Mouse (Mus musculus): ENCODE measurements at regions not wholly inside any gene's neighbourhood (a gene's known extent, or its start where the extent isn't known, plus 50 kb on each side); places are given as distances from the start of the nearest gene placed in this dataset.

DNA sequence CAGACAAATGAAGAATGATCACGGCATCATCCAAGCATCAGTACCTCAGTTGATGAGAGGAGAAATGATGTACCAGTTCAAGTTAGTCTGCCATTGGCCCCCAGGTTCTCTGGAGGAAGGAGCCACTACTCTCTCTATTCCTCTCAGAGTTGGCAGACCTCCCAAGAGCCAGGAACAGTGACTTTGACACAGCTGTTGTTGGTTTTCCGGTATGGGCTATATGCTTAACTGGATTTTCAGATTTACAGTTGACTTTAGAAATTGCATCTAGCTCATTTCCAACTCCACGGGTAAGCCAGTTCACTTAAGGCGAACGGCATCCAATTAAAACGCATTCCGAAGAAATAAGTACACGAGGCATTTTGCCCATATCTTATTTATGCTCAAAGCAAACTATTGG is 182.9 kb upstream of the Ppargc1a start:
- H3K36me3 ChIP-seq (ENCODE audit: control insufficient read depth, insufficient read depth): no peaks in the 10 kb centered on the region
- no peak overlapping the region for H3K9ac ChIP-seq (replicated peaks; ENCODE audit: low read depth, low read length)
- H3K27me3 ChIP-seq (replicated peaks; ENCODE audit: control insufficient read depth, insufficient read depth, low read length): no peaks in the 10 kb centered on the region
- H3K9me3 ChIP-seq (ENCODE audit: control insufficient read depth, low read length): no peaks in the 10 kb centered on the region
- no peaks in the 10 kb centered on the region; the same call in 1 of the 2 replicates for H3K4me1 ChIP-seq (replicated peaks; ENCODE audit: control insufficient read depth, insufficient read depth, low read length)
- no peak overlapping the region for H3K4me2 ChIP-seq (ENCODE audit: low read length)
- H3K4me3 ChIP-seq (replicated peaks; ENCODE audit: low read length): no peak overlapping the region
- WGBS: 80% methylated on average over 8 of the region's 8 CpGs
- H3K27ac ChIP-seq (ENCODE audit: low read length): no peak overlapping the region
- ATAC-seq: no peak

DNA sequence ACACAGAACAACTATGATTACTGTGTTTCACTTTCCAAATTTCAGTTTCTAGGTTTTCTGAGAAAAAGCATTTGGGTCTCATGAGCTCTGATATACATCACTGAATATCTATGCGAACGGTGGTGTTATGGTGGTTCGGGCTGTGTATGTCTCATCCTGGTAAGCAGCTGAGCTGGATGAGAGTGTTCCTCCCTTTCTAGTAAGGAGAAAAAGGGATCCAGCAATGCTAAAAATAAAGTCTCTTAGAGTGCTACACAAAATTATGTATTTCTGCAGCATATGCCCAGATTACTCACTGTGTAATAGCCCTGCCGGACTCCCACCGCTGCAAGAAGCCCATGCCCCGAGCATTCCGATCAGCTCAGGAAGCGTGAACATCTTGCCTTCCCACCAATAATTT is 173.4 kb upstream of the Ppargc1a start:
- 98% methylated on average over 8 of the region's 8 CpGs for WGBS
- no peaks in the 10 kb centered on the region for H3K4me1 ChIP-seq (replicated peaks; ENCODE audit: control insufficient read depth, insufficient read depth, low read length)
- no peaks in the 10 kb centered on the region for H3K36me3 ChIP-seq (ENCODE audit: control insufficient read depth, insufficient read depth)
- H3K27me3 ChIP-seq (replicated peaks; ENCODE audit: control insufficient read depth, insufficient read depth, low read length): no peaks in the 10 kb centered on the region
- no peak for ATAC-seq
- H3K4me3 ChIP-seq (replicated peaks; ENCODE audit: low read length): no peak overlapping the region
- no peak overlapping the region for H3K4me2 ChIP-seq (ENCODE audit: low read length)
- no peaks in the 10 kb centered on the region for H3K9me3 ChIP-seq (ENCODE audit: control insufficient read depth, low read length)
- H3K9ac ChIP-seq (replicated peaks; ENCODE audit: low read depth, low read length): no peak overlapping the region
- no peak overlapping the region for H3K27ac ChIP-seq (ENCODE audit: low read length)

DNA sequence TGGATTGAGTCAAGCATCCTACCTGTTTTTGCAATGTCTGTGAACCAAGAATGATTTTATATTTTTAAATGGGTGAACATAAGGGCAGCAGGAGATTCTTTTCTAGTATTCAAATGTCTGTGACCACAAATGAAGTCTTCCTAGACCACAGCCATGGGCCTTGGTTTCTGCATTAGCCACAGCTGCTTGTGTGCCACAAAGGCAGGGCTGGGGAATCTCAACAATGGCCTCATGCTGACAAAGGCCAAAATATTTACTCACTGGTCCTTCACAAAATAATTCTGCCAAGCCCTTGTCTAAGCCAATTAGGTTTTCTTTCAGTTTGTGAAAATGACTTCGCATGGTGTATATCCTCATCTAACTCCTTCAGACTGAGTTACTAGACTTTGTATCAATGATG is 162.7 kb upstream of the Ppargc1a start:
- H3K36me3 ChIP-seq (ENCODE audit: control insufficient read depth, insufficient read depth): no peaks in the 10 kb centered on the region
- no peak overlapping the region for H3K27ac ChIP-seq (ENCODE audit: low read length)
- no peaks in the 10 kb centered on the region for H3K4me1 ChIP-seq (replicated peaks; ENCODE audit: control insufficient read depth, insufficient read depth, low read length)
- no peak overlapping the region for H3K4me3 ChIP-seq (replicated peaks; ENCODE audit: low read length)
- no peak for ATAC-seq
- H3K4me2 ChIP-seq (ENCODE audit: low read length): no peak overlapping the region
- no peaks in the 10 kb centered on the region for H3K9me3 ChIP-seq (ENCODE audit: control insufficient read depth, low read length)
- WGBS: 13% methylated on average over 1 of the region's 1 CpGs
- H3K9ac ChIP-seq (replicated peaks; ENCODE audit: low read depth, low read length): no peak overlapping the region
- no peaks in the 10 kb centered on the region for H3K27me3 ChIP-seq (replicated peaks; ENCODE audit: control insufficient read depth, insufficient read depth, low read length)

DNA sequence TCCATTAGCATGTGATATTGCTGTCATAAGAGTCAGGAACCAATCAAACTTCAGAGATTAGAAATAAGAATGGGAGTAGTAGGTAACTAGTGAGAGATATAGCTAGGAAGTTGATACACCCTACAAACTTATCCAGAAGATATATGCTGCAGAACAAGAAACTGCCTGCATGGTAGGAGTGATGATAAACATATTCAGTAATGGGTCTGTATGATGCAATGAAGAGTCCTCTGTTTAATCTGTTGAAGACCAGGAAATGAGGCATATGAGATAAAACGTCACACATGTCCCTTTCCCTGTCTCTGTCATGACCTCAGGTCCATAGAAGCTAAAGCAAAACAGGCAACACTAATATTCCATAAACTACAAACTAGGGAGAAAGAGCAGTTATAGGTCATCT is 162.2 kb upstream of the Ppargc1a start:
- H3K9ac ChIP-seq (replicated peaks; ENCODE audit: low read depth, low read length): no peak overlapping the region
- no peak overlapping the region for H3K4me2 ChIP-seq (ENCODE audit: low read length)
- no peak overlapping the region for H3K27ac ChIP-seq (ENCODE audit: low read length)
- no peaks in the 10 kb centered on the region for H3K36me3 ChIP-seq (ENCODE audit: control insufficient read depth, insufficient read depth)
- no peaks in the 10 kb centered on the region for H3K4me1 ChIP-seq (replicated peaks; ENCODE audit: control insufficient read depth, insufficient read depth, low read length)
- no peak overlapping the region for H3K4me3 ChIP-seq (replicated peaks; ENCODE audit: low read length)
- 96% methylated on average over 1 of the region's 1 CpGs for WGBS
- H3K9me3 ChIP-seq (ENCODE audit: control insufficient read depth, low read length): no peaks in the 10 kb centered on the region
- ATAC-seq: no peak
- no peaks in the 10 kb centered on the region for H3K27me3 ChIP-seq (replicated peaks; ENCODE audit: control insufficient read depth, insufficient read depth, low read length)

DNA sequence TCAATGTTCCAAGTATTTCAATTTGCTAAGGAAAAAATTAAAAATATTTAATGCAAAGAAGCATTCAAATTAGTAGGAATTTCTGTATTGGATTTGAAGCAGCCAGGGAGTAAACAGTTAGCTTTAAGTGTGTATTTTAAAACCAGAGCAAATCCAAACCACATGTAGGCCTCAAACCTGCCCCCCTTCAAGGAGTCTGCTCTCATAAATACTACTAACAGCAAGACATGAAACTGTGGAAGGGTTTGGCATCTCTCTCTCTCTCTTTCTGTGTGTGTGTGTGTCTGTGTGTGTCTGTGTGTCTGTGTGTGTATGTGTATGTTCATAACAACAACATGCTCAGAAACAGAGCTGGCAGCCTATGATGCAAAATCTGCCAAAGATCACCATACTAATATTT is 159.2 kb upstream of the Ppargc1a start:
- H3K27me3 ChIP-seq (replicated peaks; ENCODE audit: control insufficient read depth, insufficient read depth, low read length): no peaks in the 10 kb centered on the region
- no peaks in the 10 kb centered on the region for H3K4me1 ChIP-seq (replicated peaks; ENCODE audit: control insufficient read depth, insufficient read depth, low read length)
- H3K36me3 ChIP-seq (ENCODE audit: control insufficient read depth, insufficient read depth): no peaks in the 10 kb centered on the region
- H3K4me3 ChIP-seq (replicated peaks; ENCODE audit: low read length): no peak overlapping the region
- H3K9ac ChIP-seq (replicated peaks; ENCODE audit: low read depth, low read length): no peak overlapping the region
- H3K27ac ChIP-seq (ENCODE audit: low read length): no peak overlapping the region
- no peak for ATAC-seq
- no peaks in the 10 kb centered on the region for H3K9me3 ChIP-seq (ENCODE audit: control insufficient read depth, low read length)
- H3K4me2 ChIP-seq (ENCODE audit: low read length): no peak overlapping the region

DNA sequence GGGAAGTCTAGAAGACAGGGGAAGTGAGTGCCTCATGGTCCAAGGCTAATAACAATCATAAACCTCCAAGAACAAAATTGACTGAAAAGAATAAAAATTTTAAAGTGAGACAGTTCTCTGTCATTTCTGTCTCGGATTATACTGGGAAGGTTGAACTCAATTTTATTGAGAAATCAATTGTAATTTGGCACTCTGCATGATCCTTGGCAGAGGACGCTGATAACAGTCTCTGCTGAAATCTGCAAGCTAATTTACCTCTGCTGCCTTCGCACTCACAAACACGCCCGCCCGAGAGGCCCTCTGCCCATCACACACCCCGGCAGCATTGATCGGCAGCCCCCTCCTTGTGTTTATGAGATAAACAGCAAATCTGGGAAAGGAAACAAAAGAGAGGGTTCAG is 151.4 kb upstream of the Ppargc1a start:
- no peak for ATAC-seq
- H3K9ac ChIP-seq (replicated peaks; ENCODE audit: low read depth, low read length): no peak overlapping the region
- H3K4me3 ChIP-seq (replicated peaks; ENCODE audit: low read length): no peak overlapping the region
- no peaks in the 10 kb centered on the region for H3K27me3 ChIP-seq (replicated peaks; ENCODE audit: control insufficient read depth, insufficient read depth, low read length)
- no peak overlapping the region for H3K4me2 ChIP-seq (ENCODE audit: low read length)
- no peaks in the 10 kb centered on the region for H3K4me1 ChIP-seq (replicated peaks; ENCODE audit: control insufficient read depth, insufficient read depth, low read length)
- no peak overlapping the region for H3K27ac ChIP-seq (ENCODE audit: low read length)
- H3K9me3 ChIP-seq (ENCODE audit: control insufficient read depth, low read length): no peaks in the 10 kb centered on the region
- no peaks in the 10 kb centered on the region for H3K36me3 ChIP-seq (ENCODE audit: control insufficient read depth, insufficient read depth)
- 73% methylated on average over 8 of the region's 8 CpGs for WGBS

DNA sequence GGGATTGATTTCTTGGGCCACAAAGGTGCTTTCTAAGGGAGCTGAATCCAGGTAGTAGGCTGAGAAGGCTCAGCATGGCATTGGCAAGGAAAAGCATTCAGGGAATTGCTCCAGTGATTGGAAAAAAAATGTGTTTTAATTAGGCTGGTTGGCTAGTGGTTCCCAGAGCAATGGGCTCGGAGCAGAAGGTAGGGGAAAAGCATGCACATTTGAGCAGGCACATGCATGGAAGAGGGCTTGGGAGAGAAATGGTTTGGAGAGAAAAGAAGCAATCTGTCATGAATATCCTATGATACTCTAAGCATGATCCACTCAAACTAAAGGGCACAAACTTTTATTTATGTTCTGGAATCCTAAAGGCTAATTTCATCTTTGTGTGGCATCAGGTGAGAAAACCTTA is 150.9 kb upstream of the Ppargc1a start:
- Histone ChIP-seq H3K9me3 (ENCODE audit: control insufficient read depth, low read length) (no peaks in the 10 kb centered on the region), H3K9ac (replicated peaks; ENCODE audit: low read depth, low read length) (no peak overlapping the region), H3K4me1 (replicated peaks; ENCODE audit: control insufficient read depth, insufficient read depth, low read length) (no peaks in the 10 kb centered on the region), H3K4me2 (ENCODE audit: low read length) (no peak overlapping the region), H3K27me3 (replicated peaks; ENCODE audit: control insufficient read depth, insufficient read depth, low read length) (no peaks in the 10 kb centered on the region), H3K27ac (ENCODE audit: low read length) (no peak overlapping the region), H3K4me3 (replicated peaks; ENCODE audit: low read length) (no peak overlapping the region), H3K36me3 (ENCODE audit: control insufficient read depth, insufficient read depth) (no peaks in the 10 kb centered on the region)
- WGBS: 67% methylated on average over 1 of the region's 1 CpGs
- no peak for ATAC-seq

DNA sequence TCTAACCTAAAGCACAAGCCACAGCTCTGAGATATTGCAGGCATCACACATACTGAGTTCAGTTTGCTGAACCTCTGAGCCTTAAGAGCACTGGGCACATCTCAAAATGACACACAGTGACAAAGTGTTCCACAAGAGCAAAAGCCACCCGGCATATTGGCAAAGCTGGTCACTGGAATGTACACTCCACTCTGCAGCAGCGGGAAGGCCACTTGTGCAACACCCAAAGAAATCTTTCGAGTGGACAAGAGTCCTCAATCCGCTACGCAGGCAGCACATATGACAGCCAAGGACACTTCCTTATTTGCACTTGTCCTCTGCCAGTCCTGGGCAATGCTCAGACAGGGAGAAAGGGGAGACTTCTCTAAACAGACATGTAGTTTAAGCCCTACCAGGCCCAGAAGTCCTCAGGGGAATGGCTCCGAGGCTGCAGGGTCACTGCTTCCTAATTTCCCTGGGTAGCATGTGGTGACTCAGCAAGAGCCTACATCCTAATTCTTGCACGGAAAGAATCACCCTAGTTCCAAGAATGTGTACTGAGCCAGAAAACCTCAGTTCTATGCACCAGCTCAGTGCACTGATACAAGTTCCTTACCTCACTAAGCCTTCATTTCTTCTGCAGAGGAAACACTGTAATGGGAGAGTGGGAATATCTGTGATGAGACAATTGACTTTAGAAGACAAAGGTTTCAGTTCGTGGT is 144.5 kb upstream of the Ppargc1a start:
- Histone ChIP-seq H3K4me3 (replicated peaks; ENCODE audit: low read length) (no peak overlapping the region), H3K27me3 (replicated peaks; ENCODE audit: control insufficient read depth, insufficient read depth, low read length) (no peaks in the 10 kb centered on the region), H3K9me3 (ENCODE audit: control insufficient read depth, low read length) (no peaks in the 10 kb centered on the region), H3K4me2 (ENCODE audit: low read length) (no peak overlapping the region), H3K27ac (ENCODE audit: low read length) (no peak overlapping the region), H3K9ac (replicated peaks; ENCODE audit: low read depth, low read length) (no peak overlapping the region), H3K36me3 (ENCODE audit: control insufficient read depth, insufficient read depth) (no peaks in the 10 kb centered on the region), H3K4me1 (replicated peaks; ENCODE audit: control insufficient read depth, insufficient read depth, low read length) (no peaks in the 10 kb centered on the region)
- 82% methylated on average over 8 of the region's 8 CpGs for WGBS
- ATAC-seq: no peak

DNA sequence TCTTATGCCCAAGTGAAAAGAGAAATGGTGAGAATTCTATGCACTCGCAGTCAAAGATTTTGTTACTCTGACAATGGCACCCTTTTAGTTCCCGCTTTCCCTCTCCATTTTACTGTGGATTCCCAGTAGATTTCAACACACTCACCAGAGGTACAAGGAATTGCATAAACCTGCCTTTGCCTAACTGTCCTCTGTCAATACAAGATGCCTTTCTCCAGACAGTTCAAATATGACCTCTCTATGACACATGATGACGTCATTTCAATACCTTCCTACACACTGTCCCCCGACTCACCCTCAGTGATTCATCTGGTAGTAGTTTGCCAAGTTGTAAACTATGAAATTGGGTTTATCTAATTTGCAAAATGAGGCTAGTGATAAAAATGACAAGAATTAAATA is 143.1 kb upstream of the Ppargc1a start:
- no peaks in the 10 kb centered on the region for H3K27me3 ChIP-seq (replicated peaks; ENCODE audit: control insufficient read depth, insufficient read depth, low read length)
- 94% methylated on average over 4 of the region's 4 CpGs for WGBS
- ATAC-seq: no peak
- H3K9ac ChIP-seq (replicated peaks; ENCODE audit: low read depth, low read length): no peak overlapping the region
- no peaks in the 10 kb centered on the region for H3K36me3 ChIP-seq (ENCODE audit: control insufficient read depth, insufficient read depth)
- H3K9me3 ChIP-seq (ENCODE audit: control insufficient read depth, low read length): no peaks in the 10 kb centered on the region
- H3K27ac ChIP-seq (ENCODE audit: low read length): no peak overlapping the region
- no peak overlapping the region for H3K4me2 ChIP-seq (ENCODE audit: low read length)
- H3K4me1 ChIP-seq (replicated peaks; ENCODE audit: control insufficient read depth, insufficient read depth, low read length): no peaks in the 10 kb centered on the region
- no peak overlapping the region for H3K4me3 ChIP-seq (replicated peaks; ENCODE audit: low read length)

DNA sequence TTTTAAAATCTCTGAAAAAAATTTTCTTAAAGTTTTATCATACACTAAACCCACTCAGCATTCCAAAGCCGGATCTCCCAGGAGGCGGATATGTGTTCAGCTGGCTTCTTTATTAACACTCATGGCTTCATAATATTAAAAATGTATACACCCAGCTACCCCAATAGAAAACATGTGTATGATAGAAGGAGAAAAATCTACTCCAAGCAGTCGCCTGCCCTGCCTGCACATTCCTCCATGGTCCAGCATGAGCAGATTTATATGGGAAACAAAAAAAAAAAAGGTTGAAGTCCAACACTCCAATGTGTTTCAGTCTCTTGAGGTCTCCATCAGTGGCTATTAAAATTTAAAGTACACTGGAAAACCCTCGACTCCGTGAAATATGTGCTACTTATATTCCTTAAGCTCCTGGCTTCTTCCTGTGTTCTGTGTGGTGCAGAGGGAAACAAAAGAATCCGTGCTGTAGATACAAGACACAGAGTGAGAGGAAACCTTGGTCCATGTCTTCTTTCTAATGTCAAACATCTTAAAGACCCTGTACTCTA is 142.0 kb upstream of the Ppargc1a start:
- H3K9me3 ChIP-seq (ENCODE audit: control insufficient read depth, low read length): no peaks in the 10 kb centered on the region
- H3K4me3 ChIP-seq (replicated peaks; ENCODE audit: low read length): no peak overlapping the region
- H3K27ac ChIP-seq (ENCODE audit: low read length): no peak overlapping the region
- no peaks in the 10 kb centered on the region for H3K27me3 ChIP-seq (replicated peaks; ENCODE audit: control insufficient read depth, insufficient read depth, low read length)
- no peaks in the 10 kb centered on the region for H3K36me3 ChIP-seq (ENCODE audit: control insufficient read depth, insufficient read depth)
- H3K4me2 ChIP-seq (ENCODE audit: low read length): no peak overlapping the region
- WGBS: 92% methylated on average over 6 of the region's 6 CpGs
- no peak overlapping the region for H3K9ac ChIP-seq (replicated peaks; ENCODE audit: low read depth, low read length)
- H3K4me1 ChIP-seq (replicated peaks; ENCODE audit: control insufficient read depth, insufficient read depth, low read length): no peaks in the 10 kb centered on the region
- no peak for ATAC-seq

Measured in forebrain, embryonic 16.5 days (tissue).